Mouse (Mus musculus): ENCODE measurements around the gene Hdac7. TPM values are rescaled to one million over a fixed set of nuclear protein-coding genes. Genes with fewer than 3 reads are reported as not detected.

The Hdac7 gene
- total and polyA plus RNA-seq, 2 experiments from 2014 or later: 24.2 to 29.2 TPM

- Histone ChIP-seq H3K36me3 (ENCODE audit: insufficient read depth, low read length) (no peaks in the 10 kb centered on the region), H3K27ac (ENCODE audit: low read depth, low read length) (no peak overlapping the region), H3K4me3 (ENCODE audit: low read depth, low read length) (no peak overlapping the region), H3K9ac (replicated peaks; ENCODE audit: low read length, poor library complexity, severe bottlenecking) (no peak overlapping the region), H3K9me3 (ENCODE audit: low read length) (no peaks in the 10 kb centered on the region), H3K4me2 (ENCODE audit: low read depth, low read length, poor library complexity, severe bottlenecking) (no peak overlapping the region), H3K4me1 (ENCODE audit: insufficient read depth, low read length) (no peaks in the 10 kb centered on the region), H3K27me3 (ENCODE audit: insufficient read depth, low read length) (0 out of 2 replicates have a peak, but pooled peaks cover 3% of the 10 kb centered on the region)
- DNase-seq (ENCODE audit: low spot score) (no peak), ATAC-seq (ENCODE audit: low FRiP score) (no peak)
- no peak for TF ChIP-seq CTCF (IDR thresholded peaks at IDR 0.05)
- WGBS: 86% methylated on average over 6 of the region's 6 CpGs
Measured at GRCm38 (mm10) chr15:97776919-97777318, 67.4 kb downstream of the Hdac7 start.

DNA sequence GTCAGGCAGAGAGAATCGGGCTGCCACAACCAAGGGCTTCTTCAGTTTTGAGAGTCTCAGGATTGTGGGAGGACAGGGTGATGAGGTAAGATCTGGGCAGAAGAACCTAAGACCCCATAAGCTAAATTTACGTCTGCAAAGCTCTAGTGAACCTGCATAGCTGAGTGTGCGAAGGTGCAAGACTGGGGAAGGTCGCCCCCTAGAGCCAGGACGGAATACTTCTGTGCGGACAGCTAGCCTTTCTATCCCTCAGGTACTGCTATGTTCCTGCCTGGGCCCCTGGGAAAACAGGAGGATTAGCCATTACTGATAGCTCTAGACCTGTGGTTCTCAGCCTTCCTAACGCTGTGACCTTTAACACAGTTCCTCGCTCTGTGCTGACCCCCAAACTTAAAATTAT is 67.8 kb downstream of the Hdac7 start:
- H3K27ac ChIP-seq (ENCODE audit: low read depth, low read length): no peak overlapping the region
- 0 out of 2 replicates have a peak, but pooled peaks cover 3% of the 10 kb centered on the region for H3K27me3 ChIP-seq (ENCODE audit: insufficient read depth, low read length)
- no peaks in the 10 kb centered on the region for H3K36me3 ChIP-seq (ENCODE audit: insufficient read depth, low read length)
- no peak overlapping the region for H3K4me2 ChIP-seq (ENCODE audit: low read depth, low read length, poor library complexity, severe bottlenecking)
- 8% methylated on average over 8 of the region's 8 CpGs for WGBS
- H3K9me3 ChIP-seq (ENCODE audit: low read length): no peaks in the 10 kb centered on the region
- H3K4me1 ChIP-seq (ENCODE audit: insufficient read depth, low read length): no peaks in the 10 kb centered on the region
- TF ChIP-seq CTCF (IDR thresholded peaks at IDR 0.05): peak; percentile 75
- no peak for ATAC-seq (ENCODE audit: low FRiP score)
- no peak overlapping the region for H3K9ac ChIP-seq (replicated peaks; ENCODE audit: low read length, poor library complexity, severe bottlenecking)
- no peak for DNase-seq (ENCODE audit: low spot score)
- no peak overlapping the region for H3K4me3 ChIP-seq (ENCODE audit: low read depth, low read length)

- Histone ChIP-seq H3K36me3 (ENCODE audit: insufficient read depth, low read length) (no peaks in the 10 kb centered on the region), H3K4me3 (ENCODE audit: low read depth, low read length) (no peak overlapping the region), H3K9me3 (ENCODE audit: low read length) (no peaks in the 10 kb centered on the region), H3K9ac (replicated peaks; ENCODE audit: low read length, poor library complexity, severe bottlenecking) (no peak overlapping the region), H3K27me3 (ENCODE audit: insufficient read depth, low read length) (0 out of 2 replicates have a peak, but pooled peaks cover 9% of the 10 kb centered on the region), H3K27ac (ENCODE audit: low read depth, low read length) (no peak overlapping the region), H3K4me2 (ENCODE audit: low read depth, low read length, poor library complexity, severe bottlenecking) (no peak overlapping the region), H3K4me1 (ENCODE audit: insufficient read depth, low read length) (peaks cover under 1% of the 10 kb centered on the region; the same call in 1 of the 2 replicates)
- WGBS: 80% methylated on average over 5 of the region's 5 CpGs
- DNase-seq (ENCODE audit: low spot score) (no peak), ATAC-seq (ENCODE audit: low FRiP score) (no peak)
- TF ChIP-seq CTCF (IDR thresholded peaks at IDR 0.05): no peak
Measured at GRCm38 (mm10) chr15:97773961-97774370, 70.3 kb downstream of the Hdac7 start.

DNA sequence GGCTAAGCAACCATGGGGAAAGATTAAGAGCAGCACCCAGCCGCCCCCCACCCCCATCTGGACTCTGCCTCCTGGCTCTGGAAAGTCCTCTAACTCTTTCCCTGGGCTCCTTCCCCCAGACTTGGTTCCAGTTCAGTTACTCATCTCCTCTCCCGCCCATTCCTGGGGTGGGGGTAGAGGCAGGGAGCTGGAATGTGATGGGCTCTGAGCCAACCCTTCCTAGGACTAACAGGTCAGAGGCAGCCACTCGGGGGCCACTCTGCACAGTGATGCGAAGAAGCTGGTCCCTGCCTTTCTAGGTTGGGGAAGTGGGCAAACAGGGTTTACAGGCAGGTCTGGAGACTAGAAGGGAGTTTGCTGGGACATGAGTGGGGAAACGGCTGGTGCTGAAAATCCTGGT is 71.2 kb downstream of the Hdac7 start:
- ATAC-seq (ENCODE audit: low FRiP score): no peak
- peaks cover 6% of the 10 kb centered on the region; the same call in 1 of the 2 replicates for H3K4me1 ChIP-seq (ENCODE audit: insufficient read depth, low read length)
- 0 out of 2 replicates have a peak, but pooled peaks cover 9% of the 10 kb centered on the region for H3K27me3 ChIP-seq (ENCODE audit: insufficient read depth, low read length)
- no peaks in the 10 kb centered on the region for H3K36me3 ChIP-seq (ENCODE audit: insufficient read depth, low read length)
- WGBS: 21% methylated on average over 5 of the region's 5 CpGs
- H3K9me3 ChIP-seq (ENCODE audit: low read length): no peaks in the 10 kb centered on the region
- no peak overlapping the region for H3K4me2 ChIP-seq (ENCODE audit: low read depth, low read length, poor library complexity, severe bottlenecking)
- H3K4me3 ChIP-seq (ENCODE audit: low read depth, low read length): no peak overlapping the region
- DNase-seq (ENCODE audit: low spot score): no peak
- H3K9ac ChIP-seq (replicated peaks; ENCODE audit: low read length, poor library complexity, severe bottlenecking): no peak overlapping the region
- H3K27ac ChIP-seq (ENCODE audit: low read depth, low read length): no peak overlapping the region
- no peak for TF ChIP-seq CTCF (IDR thresholded peaks at IDR 0.05)

DNA sequence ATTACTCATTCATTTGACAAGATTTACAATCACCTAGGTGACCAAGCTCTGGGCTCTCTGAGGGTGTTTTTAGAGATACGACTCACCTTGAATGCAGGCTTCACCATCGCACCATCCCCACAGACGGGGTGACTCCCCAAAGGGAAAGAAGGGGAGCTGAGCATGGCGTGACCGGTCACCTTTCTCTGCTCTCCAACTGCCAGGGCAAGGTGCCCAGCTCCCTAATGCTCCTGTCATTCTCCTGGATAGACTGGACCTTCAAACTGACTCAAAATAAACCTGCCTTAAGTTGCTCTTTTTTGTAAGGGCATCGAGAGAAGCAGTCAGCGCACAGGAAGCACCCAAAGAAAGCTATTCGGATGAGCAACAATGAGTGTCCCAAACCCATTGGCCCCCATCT is 74.0 kb downstream of the Hdac7 start:
- Histone ChIP-seq H3K4me1 (ENCODE audit: insufficient read depth, low read length) (peaks cover 10% of the 10 kb centered on the region; the same call in 1 of the 2 replicates), H3K9ac (replicated peaks; ENCODE audit: low read length, poor library complexity, severe bottlenecking) (no peak overlapping the region), H3K4me3 (ENCODE audit: low read depth, low read length) (no peak overlapping the region), H3K9me3 (ENCODE audit: low read length) (no peaks in the 10 kb centered on the region), H3K27me3 (ENCODE audit: insufficient read depth, low read length) (0 out of 2 replicates have a peak, but pooled peaks cover 9% of the 10 kb centered on the region), H3K4me2 (ENCODE audit: low read depth, low read length, poor library complexity, severe bottlenecking) (no peak overlapping the region), H3K27ac (ENCODE audit: low read depth, low read length) (no peak overlapping the region), H3K36me3 (ENCODE audit: insufficient read depth, low read length) (no peaks in the 10 kb centered on the region)
- WGBS: 67% methylated on average over 8 of the region's 8 CpGs
- DNase-seq (ENCODE audit: low spot score) (no peak), ATAC-seq (ENCODE audit: low FRiP score) (no peak)
- TF ChIP-seq CTCF (IDR thresholded peaks at IDR 0.05): no peak

- H3K27ac ChIP-seq (ENCODE audit: low read depth, low read length): peak overlapping the region; percentile 72
- peak; percentile 13; the same call in 1 of the 2 replicates for ATAC-seq (ENCODE audit: low FRiP score)
- H3K27me3 ChIP-seq (ENCODE audit: insufficient read depth, low read length): 0 out of 2 replicates have a peak, but pooled peaks cover 9% of the 10 kb centered on the region
- H3K4me3 ChIP-seq (ENCODE audit: low read depth, low read length): peak overlapping the region; percentile 46
- peaks cover 10% of the 10 kb centered on the region for H3K4me1 ChIP-seq (ENCODE audit: insufficient read depth, low read length)
- peak; percentile 54 for TF ChIP-seq CTCF (IDR thresholded peaks at IDR 0.05)
- no peaks in the 10 kb centered on the region for H3K36me3 ChIP-seq (ENCODE audit: insufficient read depth, low read length)
- WGBS: 1% methylated on average over 18 of the region's 18 CpGs
- peak overlapping the region; percentile 61 for H3K9ac ChIP-seq (replicated peaks; ENCODE audit: low read length, poor library complexity, severe bottlenecking)
- H3K4me2 ChIP-seq (ENCODE audit: low read depth, low read length, poor library complexity, severe bottlenecking): peak overlapping the region; percentile 66
- DNase-seq (ENCODE audit: low spot score): peak; percentile 61
- no peaks in the 10 kb centered on the region for H3K9me3 ChIP-seq (ENCODE audit: low read length)
Measured at GRCm38 (mm10) chr15:97768192-97768591, 76.1 kb downstream of the Hdac7 start.

Measured in midbrain, postnatal 0 days (tissue).